Mouse (Mus musculus) T-helper 17 cell (primary cell): ENCODE measurements around the gene Tmem30b.

Experiments
- in situ Hi-C, 2 experiments: fragments of 300-600 bp; cut with MboI, MseI; formaldehyde crosslinking; loops; 1 replicate in 1 of 2; 2 replicates in 1 of 2; pipeline ENCODE4 v1.15.1; 2025; ENCODE audit warnings: high pct_unique_total_duplicates in 2 of 2

Tmem30b gene

DNA sequence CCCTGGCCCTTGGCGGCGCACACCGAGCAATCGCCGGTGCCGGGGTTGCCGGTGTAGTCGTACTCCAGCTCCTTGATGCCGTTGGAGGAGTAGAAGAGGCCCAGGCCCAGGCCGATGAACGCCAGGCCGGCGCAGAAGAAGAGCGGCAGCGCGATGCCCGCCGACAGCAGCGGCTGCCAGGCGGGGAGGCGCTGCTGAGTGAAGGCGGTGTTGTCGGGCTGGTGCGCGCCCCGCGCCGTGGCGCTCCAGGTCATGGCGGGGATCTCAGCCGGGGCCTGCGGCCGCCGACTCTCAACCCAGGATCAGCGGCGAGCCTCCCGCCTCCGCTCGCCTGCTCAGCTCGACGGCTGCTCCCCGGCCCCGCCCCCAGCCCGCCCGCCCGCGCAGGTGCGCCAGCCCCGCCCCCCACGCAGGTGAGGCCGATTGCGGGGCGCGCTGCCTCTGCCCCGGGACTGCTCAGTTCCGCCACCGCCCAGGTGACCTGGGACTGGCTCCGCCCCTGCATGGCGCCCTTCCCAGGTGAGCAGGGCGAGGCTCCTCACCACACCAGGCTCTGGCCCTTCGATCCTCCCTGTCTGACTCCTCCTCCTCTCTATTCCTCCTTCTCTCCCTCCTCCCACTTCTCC lies at the start of gene Tmem30b:
TSS of gene Tmem30b (minus strand) at position 307 of the 626 bp plus-strand sequence.
- in situ Hi-C loops = loop anchor here (10.0 to 25.0 kb wide), 2 partner anchors 741 to 1769 kb away; no protein-coding TSS in a partner anchor

DNA sequence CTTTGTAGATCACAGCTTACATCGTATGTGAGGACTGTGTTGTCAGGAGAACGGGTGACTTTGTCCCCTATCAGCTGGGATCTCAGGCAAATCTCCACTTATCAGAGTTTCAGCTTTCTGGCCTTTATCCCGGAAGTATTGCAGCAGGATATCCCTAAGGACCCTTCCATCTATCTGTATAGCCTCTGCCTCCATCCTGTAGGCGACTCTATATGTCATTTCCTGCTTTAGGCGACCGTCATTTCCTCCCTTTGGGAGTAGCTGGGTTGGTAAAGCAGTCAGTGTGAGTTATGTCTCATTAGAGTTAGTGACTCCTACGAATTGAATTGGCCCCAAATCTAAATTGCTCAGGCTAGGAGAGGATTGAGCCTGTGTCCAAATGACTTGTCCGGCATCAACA lies 49.0 kb upstream of the Tmem30b start:
- in situ Hi-C loops = loop anchor here in 1 of 2 experiments (25.0 kb wide), 1 partner anchor 1942 kb away; no protein-coding TSS in a partner anchor

GRCm38 (mm10) chr12:73594177-73594745 lies 48.1 kb upstream of the Tmem30b start:
- in situ Hi-C loops = loop anchor here in 1 of 2 experiments (25.0 kb wide), 1 partner anchor 1943 kb away; no protein-coding TSS in a partner anchor

DNA sequence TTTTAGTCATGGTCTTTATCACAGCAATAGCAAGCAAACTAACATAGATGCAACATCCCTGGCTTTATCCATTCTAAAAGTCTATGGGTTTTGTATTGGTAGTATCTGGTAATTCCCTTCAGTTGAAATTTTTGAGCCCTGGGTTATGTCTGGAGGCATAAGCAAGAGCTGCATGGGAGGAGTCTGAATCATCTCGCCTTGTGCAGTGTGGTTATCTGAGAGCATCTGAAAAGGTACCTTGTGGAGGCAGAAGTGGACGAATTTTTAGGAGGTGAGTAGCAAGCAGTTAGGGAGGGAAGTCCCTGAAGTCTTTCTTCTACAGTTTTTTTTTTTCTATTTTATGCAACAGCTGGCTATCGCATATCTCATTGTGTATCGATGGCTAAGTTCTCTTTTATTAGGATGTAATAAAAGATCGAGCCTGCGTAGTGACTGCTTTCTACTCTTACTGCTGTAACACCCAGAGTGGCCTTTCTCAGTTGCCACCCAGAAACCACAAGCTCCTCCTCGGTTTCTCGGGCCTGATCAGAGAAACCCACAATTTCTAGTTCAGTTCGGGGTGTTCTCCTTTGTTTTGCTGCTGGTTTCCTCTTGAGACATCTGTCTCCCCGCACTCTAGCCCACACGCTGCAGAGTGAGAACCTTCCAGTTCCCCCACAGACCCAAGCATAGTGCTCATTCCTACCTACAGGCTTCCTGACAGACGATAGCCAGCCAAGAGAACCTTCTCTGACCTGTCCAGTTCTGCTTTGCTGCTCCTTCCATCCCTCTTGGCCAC lies 47.0 kb upstream of the Tmem30b start:
- in situ Hi-C loops = loop anchor here in 1 of 2 experiments (25.0 kb wide), 1 partner anchor 1944 kb away; no protein-coding TSS in a partner anchor

DNA sequence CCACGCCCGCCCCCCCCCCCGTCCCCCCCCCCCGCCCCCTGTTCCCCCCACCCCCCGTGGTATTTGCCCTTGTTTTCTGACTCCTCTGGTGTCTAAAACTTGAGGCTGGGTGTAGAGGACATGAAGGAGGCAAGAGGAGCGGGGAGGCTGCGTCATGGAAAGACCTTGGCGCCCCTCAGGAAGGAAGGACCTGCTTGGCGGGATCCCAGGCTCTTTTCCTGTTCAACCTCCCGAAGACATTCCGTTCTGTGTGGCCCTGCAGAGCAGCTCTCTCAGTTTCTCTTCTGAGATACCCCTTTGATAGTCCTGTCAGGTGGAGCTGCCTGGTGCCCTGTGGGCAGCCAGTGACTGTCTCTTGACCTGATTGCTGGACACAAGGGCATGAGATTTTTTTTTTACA lies 45.4 kb upstream of the Tmem30b start:
- in situ Hi-C loops = loop anchor here in 1 of 2 experiments (25.0 kb wide), 1 partner anchor 1946 kb away; no protein-coding TSS in a partner anchor

- in situ Hi-C loops = loop anchor here in 1 of 2 experiments (25.0 kb wide), 1 partner anchor 1947 kb away; no protein-coding TSS in a partner anchor
Observed at GRCm38 (mm10) chr12:73590627-73591276, 44.6 kb upstream of the Tmem30b start.

- in situ Hi-C loops = loop anchor here in 1 of 2 experiments (10.0 to 25.0 kb wide), 2 partner anchors 98 to 1950 kb away; no protein-coding TSS in a partner anchor
Observed at GRCm38 (mm10) chr12:73587262-73587661, 41.1 kb upstream of the Tmem30b start.

GRCm38 (mm10) chr12:73585850-73586249 lies 39.7 kb upstream of the Tmem30b start:
- in situ Hi-C loops = loop anchor here in 1 of 2 experiments (10.0 to 25.0 kb wide), 2 partner anchors 99 to 1951 kb away; no protein-coding TSS in a partner anchor

GRCm38 (mm10) chr12:73585241-73585801 lies 39.1 kb upstream of the Tmem30b start:
- in situ Hi-C loops = loop anchor here in 1 of 2 experiments (10.0 to 25.0 kb wide), 2 partner anchors 99 to 1952 kb away; no protein-coding TSS in a partner anchor

DNA sequence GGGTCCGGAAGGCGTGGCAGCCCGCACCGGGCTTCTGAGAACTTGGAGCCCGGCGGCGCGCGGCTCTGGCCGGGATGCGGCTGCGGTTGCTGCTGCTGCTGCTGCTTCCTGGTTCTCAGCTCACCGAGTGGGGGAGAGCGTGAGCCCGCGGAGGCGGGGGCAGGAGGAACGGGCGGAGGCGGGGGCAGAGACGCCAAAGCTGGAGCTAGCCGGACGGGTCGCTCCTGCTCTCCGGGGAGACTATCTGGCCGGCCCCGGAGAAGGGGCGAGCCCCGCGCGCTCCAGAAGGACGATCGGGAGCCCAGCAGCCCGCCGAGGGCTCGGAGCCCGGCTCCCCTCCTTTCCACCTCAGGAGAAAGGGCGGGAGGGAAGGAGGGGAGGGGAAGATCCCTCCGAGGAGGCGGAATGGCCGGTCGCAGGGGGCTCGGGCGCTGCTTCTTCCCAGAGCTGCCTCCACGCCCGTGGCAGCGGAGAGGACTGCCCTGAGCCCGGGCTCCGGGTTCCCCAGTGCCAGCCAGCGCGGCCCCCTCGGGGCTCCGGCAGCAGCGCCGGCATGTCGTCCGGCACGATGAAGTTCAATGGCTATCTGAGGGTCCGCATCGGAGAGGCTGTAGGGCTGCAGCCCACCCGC lies 38.5 kb upstream of the Tmem30b start, which contains the start of gene Prkch:
TSS of gene Prkch (plus strand) at position 187 of the 631 bp plus-strand sequence.
- in situ Hi-C loops = loop anchor here (5.0 to 25.0 kb wide), 3 partner anchors 100 to 1953 kb away; no protein-coding TSS in a partner anchor

DNA sequence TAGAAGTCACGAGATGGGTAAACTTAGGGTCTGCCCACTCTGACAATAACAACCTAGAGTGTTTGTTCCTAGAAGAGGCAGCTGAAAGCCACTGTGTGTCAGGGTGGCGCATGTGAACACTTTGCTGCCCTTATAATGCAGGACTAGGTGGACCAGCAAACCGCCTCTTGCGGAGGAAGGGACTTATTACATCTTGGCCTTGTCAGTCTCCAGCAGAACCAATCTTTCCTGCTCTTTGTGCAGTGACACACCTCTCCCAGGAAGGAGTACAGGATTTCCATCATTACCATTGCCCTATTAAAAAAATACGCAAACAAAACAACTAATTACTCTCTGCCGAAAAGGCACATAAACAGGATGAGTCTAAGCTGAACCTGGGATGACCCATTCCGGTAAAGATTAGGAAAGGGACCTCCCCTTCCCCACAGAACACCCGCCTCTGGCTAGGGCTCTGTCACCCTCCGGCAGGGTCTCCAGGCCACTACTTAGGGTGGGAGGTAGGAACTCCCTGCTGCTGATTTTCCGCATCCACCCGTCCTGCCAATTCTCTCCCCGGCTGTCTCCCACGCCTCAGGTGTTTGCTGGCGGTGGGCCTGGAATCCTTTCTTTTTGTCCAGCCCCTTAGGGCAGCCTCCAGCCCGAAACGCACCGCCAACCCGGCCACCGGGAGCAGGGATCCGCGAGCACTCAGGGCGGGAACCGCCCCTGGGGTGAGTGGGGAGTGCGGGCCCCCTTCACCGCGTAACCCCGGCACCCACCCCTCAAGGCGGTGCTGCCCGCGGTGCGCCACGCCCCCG lies 37.8 kb upstream of the Tmem30b start:
- in situ Hi-C loops = loop anchor here (5.0 to 25.0 kb wide), 3 partner anchors 101 to 1953 kb away; no protein-coding TSS in a partner anchor

- in situ Hi-C loops = loop anchor here (5.0 to 25.0 kb wide), 3 partner anchors 101 to 1954 kb away; no protein-coding TSS in a partner anchor
Observed at GRCm38 (mm10) chr12:73583318-73583717, 37.1 kb upstream of the Tmem30b start.

GRCm38 (mm10) chr12:73580811-73581210 lies 34.6 kb upstream of the Tmem30b start:
- in situ Hi-C loops = loop anchor here (5.0 to 25.0 kb wide), 3 partner anchors 104 to 1956 kb away; no protein-coding TSS in a partner anchor

- in situ Hi-C loops = loop anchor here in 1 of 2 experiments (25.0 kb wide), 1 partner anchor 1959 kb away; no protein-coding TSS in a partner anchor
Observed at GRCm38 (mm10) chr12:73578141-73578540, 31.9 kb upstream of the Tmem30b start.

DNA sequence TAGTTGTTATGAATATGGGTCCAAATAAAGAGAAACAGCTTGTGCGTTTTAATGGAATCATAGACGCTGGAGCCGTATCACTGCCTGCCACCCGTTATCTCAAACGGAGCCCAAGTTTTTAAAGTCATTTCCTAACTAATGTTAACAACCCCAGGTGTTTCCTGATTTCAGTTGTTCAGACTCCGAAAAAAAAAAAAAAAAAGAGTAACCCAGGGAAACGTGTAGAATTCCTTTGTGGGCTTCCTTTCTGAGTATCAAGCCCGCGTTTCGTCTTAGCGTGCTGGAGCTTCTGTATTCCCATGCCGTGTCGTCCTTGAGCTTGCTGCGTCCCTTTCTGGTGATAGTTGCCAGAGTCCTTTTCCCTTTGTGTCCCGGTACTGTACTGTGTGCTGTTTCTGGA lies 28.4 kb upstream of the Tmem30b start:
- in situ Hi-C loops = loop anchor here in 1 of 2 experiments (25.0 kb wide), 1 partner anchor 1963 kb away; no protein-coding TSS in a partner anchor

DNA sequence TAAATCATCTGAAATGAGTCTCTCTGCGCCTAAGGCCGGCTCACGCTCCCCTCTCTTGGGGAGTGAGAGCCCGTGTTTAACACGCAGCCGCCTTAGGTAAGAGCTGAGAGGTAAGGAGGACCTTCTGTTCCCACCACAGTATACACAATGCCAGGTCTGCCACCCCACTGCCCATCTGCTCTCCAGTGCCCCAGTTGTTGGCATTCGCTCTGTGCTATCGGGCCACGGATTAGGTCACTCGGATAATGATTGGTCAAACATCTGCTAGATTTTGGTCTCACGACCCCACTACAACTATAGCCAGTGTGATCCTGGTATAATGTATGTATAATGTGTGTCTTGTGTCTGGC lies 19.4 kb upstream of the Tmem30b start:
- in situ Hi-C loops = loop anchor here (5.0 to 10.0 kb wide), 2 partner anchors 57 to 129 kb away; no protein-coding TSS in a partner anchor

DNA sequence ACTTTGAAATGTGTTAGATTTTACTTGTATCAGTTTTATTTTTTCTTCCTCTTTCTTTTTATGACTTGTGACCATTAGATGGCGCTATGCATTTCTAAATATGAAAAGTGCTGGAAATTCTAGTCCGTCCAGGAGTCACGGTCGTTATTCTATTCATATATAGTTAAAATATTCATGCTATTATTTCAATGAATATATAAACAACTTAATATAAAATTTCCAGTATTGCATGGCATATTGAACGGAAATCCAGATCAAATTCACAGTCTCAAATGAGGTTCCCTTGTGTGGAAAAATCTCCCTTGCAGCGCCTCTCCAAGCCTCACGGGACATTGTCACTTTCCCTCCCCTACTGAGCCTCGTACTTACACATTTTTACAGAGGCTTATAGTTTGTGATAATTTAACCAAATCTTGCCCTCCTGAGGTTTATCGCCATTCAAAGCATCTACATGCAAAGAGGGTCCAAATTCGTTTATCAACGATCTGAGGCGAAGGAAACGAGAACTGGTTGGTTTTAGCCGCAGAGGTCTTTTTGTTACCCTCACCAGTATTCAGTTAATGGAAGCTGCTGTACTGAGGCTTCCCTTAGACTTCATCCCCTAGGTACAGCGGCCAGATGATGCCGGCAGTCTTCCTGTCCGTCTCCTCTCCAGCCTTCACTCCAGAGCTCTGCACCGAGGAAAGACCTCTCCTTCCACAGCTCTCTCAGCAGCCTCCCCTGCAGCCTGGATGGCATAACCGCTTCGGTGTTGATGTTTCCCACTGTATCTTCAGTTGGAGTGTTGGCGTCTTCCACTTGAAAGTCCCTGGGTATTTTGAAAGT lies 18.8 kb upstream of the Tmem30b start:
- in situ Hi-C loops = loop anchor here (5.0 to 10.0 kb wide), 2 partner anchors 57 to 130 kb away; no protein-coding TSS in a partner anchor

- in situ Hi-C loops = loop anchor here in 1 of 2 experiments (10.0 kb wide), 1 partner anchor 131 kb away; no protein-coding TSS in a partner anchor
Observed at GRCm38 (mm10) chr12:73564176-73564575, 18.0 kb upstream of the Tmem30b start.
